Mouse (Mus musculus) right cerebral cortex, adult 18-20 months (tissue): ENCODE measurements around the gene Flt3.
A peak's percentile ranks its signal among the peaks of the same experiment; 100 is the strongest.

Experiments used
- DNase-seq: peaks from one replicate; pipeline ENCODE4 v3.0.0; 2022; ENCODE audit warnings: mixed read lengths

Gene Flt3

DNA sequence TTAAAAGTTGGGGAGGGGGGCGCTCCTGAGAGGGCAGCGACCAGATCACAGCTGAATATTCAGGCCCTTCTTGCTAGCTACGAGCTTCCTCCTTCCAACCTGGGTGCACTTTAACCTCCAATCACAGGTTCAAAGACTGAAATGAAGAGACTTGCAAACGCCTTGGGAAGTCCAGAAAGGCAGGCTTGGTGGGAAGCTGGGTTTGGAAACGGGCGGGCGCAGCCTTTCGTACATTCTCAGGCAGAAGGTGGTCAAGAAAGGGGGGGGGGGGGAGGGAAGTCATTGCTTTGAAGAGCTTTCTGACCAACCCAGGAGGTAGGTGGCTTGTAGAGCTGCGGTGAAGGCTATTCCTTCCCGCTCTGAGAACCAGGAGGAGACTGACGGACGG lies 92.9 kb downstream of the Flt3 start:
- no peak for DNase-seq

DNA sequence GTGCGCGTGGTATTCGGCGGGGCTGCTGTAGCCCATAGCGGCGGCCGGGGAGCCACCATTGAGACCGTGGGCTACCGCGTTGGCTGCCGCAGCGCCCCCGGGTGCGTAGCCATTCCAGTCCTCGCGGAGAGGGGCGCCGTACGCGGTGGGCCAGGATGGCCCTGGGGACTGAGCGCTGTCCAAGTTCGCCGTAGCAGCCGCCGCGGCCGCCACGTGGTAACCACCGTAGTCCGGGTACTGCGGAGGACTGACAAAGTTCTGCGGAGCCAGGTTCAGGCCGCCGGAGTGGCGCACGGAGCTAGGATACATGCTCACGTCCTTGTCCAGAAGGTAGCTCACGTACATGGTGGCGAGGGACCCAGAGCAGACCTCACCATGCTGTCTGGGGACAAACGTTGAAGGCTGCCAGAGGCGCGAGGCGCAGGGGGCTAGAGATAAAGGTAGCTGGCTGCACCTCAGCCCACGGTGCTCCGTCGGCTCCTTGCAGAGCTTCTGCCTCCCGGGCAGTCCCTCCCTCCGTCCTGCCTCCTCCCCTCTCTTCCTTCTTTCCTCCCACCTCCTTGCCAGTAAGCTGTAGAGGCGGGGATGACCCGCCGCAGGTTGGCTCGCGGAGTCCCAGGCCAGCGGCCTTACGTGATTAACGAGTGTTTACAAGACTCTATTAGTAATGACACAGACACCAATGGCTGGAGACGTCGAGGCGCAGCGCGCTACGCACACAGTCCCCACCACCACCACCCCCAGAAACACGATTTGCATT lies 93.5 kb downstream of the Flt3 start, which contains the start of gene Cdx2:
Gene Cdx2, minus strand, starts transcription at position 633 of the 760 bp plus-strand sequence.
- DNase-seq = no peak

DNA sequence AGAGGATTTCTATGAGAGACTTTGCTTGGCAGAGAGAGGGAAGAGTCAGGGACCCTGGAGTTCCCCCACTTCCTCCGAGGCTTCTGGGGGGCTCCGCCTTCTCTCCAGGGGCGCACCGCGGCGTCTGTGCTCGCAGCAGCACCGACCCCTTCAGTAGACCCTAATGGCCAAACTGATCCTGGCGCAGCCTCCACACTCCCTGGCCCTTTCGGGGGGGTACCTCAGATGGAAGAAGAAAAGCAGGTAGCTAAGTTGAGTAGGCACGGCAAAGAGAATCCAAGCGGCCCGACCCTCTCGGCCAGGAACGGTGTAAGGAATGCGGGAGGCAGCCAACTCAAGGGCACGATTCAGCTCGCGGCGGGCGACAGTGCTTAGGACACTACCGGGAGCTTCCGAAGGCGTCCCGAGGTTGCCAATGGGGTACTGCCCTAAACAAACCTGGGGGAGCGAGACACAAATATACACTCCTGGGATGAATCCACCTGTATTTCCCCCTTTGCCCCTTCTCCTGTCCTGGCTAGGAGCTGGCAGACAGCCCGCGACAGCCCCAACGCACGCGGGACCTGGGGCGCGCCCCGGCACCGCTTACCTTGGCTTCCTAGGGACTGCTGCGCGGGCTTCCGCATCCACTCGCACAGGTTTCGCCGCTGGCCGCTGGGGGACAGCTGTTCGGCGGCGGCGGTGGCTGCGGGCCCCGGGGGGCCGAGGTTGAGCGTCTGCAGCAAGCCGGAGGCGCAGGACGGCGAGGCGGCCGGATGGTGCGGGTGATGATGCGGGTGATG lies 94.2 kb downstream of the Flt3 start:
- DNase-seq = no peak

DNA sequence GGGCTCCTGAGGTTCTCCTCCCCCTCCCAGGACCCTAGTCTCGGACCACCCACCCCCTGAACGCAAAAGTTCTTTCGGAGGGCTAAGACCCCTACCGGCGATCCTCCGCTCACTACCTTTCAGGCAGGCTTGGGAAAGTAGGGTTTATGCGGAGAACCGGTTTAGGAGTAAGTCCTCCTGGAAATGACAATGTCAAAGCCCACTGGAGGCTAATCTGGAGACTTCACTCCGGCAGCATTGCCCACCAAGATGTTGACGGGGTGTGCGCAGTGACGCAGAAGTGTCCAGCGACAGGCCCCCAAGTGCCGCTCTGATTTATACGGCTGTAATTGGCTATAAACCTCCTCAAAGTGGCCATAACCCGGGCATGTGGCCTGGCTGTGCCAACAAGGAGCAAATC lies 95.1 kb downstream of the Flt3 start:
- no peak for DNase-seq

DNA sequence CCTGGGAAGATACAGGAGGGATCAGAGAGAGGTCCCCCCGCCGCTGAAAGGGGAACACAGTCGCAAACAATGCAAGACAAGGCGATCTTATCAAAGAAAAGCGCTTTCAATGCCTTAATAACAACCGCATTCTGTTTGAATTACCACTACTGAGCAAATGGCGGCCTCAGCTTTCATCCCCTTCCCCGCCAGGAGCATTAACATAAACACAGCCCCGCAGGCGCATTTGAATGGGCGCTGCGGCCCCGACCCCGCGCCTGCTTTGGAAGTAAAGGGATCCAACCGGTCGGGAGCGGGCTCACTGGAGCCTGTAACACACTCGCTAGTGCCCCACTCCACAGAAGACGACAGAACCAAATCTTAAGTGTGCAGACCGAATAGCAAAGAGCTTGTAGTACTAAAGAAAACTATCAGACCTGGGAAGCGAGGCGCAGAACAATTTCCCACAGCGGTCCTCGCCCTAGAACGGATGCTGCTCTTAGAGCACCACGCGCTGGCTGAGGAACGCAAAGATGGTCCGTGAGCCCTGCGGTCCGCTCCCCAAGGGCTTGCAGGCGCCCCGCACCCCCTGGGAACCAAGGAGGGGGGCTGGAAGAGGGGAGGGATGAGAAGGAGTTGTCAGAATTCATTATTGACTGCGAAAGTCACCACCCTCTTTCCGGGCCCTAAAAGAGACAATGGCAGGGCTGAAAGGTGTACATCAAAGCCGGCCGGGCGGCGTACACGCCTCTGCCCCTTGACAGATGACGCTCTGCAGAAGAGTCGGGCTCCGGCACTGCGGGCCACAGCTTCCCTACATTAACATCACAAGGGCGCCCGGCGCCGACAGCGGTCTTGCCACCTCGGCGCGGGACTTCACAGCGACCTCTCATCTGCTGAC lies 95.8 kb downstream of the Flt3 start:
- DNase-seq = no peak

DNA sequence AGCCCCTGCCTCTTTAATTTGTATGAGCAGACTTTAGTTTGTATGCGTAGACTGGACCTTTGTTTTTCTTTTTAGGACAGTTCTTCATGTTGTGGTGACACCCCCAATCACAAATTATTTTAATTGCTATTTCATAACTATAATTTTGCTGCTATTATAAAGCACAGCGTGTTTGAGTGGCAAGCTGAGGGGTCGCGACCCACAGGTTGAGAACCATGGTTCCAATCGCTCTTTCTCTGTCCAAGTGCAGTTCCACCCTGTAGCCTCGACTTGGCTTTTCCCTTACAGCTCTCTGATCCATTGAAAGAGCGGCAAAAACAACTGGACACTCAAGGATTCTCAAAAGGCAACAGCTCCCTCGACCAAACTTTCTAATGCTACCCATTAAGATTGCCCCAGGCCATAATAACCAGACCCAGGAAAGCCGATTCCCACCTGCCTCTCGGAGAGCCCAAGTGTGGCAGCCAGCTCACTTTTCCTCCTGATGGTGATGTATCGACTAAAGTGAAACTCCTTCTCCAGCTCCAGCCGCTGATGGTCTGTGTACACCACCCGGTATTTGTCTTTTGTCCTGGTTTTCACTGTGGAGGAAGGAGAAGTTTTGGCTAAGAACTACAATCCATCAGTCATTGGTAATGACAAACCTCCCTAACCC lies 97.4 kb downstream of the Flt3 start:
- no peak for DNase-seq

DNA sequence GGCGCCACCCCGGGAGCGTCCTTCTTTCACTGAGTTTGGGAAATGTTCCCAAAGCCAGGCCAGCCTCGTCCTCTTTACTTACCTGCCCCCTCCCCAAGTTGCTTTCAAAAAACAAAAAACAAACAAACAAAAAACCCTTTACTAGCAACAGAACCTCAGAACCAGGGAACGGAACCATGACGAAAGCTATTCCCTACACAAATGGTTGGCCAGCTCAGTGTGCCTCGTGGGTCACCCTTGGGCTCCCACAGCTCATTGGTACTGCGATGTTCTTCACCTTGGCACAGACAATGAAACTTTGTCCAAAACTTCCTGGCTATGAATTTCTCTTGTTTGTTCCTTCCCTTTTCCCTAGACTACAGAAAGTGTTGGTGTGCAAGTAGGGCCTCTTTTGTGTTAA lies 98.1 kb downstream of the Flt3 start:
- no peak for DNase-seq

DNA sequence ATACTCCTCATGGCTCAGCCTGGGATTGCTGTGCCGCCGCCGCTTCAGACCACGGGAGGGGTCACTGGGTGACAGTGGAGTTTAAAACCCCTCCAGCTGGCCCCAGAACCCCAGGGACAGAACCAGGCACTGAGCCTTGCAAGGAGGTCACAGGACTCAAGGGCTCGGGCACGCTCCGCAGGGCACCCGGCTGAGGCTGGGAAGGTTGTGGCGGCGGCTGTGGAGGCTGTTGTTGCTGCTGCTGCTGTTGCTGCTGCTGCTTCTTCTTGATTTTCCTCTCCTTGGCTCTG lies 98.6 kb downstream of the Flt3 start:
- no peak for DNase-seq

DNA sequence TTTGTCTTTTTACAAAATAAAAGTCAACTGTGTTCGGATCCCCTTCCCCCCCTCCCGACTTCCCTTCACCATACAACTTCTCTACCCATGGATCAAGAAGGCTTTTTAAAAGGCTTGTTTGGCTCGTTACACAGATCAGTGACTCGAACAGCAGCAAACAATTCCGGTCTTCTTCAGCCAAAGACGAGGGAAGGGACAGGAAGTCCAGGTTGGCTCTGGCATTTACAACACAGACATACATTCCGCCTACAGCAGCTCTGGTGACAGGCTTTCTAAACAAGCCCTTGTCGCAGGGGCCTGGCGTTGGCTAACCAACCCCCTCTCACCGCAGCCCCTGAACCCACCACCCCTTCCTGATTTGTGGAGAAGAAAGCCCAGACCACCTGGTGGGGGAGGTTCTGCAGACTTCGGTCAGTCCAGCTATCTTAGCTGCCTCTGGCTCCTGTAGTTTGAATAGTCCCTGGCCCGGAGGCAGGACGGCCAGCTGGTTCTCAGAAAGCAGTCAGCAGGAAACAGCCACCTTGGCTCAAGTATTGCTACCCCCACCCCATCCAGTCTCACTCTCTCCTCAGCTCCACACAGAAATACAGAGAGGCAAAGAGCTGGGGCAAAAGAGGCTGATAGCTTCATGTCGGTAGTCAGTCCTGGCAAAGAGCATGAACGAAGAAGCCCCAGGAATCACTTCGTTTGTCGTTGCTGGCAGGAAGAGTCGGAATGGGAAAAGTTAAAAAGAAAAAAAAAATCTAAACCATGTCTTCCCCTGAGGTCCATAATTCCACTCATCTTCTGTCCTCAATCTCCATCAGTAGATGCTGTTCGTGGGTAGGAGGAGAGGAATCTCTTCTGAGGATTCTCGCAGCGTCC lies 99.1 kb downstream of the Flt3 start:
- no peak for DNase-seq

DNA sequence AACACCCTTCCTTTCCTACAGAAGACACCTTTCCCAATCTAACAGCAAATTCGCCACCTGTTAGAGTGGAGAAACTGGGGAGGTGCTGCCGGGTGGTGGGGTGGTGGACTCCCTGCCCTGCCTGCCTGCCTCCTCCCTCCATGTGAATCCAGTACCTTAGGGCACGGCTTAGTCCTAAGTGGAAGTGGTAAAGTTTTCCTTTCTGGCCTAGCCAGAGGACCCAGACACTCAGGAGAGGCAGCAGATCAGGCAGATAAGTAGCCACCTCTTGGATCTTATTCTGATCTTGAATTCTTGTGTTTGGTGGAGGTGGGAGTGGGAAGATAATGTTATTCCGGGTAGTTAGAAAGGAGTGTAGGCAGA lies 100.3 kb downstream of the Flt3 start:
- DNase-seq = no peak

DNA sequence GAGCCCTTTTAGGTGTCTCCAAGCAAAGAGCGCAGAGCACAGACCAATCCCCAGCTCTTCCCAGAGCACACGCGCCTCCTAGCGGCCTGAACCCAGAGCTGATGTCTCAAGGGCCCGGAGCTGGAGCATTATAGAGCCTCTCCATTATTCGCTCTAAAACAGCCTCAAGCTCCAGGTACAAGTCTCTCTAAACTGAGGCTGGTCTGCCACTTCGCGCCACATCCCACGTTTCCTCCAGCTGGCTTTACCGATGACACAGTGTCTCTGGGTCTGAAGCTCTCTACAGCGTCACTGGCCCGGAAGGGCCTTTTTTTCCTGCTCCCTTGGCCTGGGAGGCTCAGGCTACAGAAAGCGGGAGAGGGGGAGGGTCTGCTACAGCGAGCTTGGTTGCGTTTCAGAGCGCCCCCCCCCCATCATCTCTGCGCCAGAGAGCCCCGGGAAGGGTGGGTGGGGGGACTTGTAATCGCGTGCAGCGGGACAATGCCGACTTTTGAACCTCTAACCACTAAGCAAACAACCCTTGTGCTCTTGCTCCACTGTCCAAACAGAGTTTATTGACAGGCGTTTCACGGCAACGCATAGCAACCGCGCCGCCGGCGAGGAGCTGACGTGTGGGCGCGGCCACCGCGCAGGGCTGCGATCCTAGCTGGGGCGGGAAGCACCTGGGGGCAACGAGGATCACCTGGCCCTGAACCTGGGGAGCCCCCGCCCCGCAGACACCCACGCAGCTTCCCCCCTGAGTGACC lies 100.9 kb downstream of the Flt3 start:
- peak; percentile 11 for DNase-seq

DNA sequence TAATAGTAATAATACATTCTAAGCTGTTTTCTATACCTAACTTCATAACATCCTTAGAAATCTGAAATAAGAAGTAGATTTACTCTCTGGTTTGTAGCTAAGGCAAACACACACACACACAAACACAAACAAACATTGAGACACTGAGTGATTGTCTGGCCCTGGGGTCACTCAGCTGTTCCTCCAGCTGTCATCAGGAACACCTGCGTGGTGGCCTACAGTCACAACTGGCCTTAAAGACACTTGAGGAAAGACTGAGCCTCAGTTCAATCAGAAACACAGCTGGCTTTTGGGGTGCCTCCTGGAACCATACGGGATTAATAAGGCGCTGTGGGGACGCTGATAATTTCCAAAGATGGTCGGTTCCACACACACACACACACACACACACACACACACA lies 103.0 kb downstream of the Flt3 start:
- DNase-seq = no peak

DNA sequence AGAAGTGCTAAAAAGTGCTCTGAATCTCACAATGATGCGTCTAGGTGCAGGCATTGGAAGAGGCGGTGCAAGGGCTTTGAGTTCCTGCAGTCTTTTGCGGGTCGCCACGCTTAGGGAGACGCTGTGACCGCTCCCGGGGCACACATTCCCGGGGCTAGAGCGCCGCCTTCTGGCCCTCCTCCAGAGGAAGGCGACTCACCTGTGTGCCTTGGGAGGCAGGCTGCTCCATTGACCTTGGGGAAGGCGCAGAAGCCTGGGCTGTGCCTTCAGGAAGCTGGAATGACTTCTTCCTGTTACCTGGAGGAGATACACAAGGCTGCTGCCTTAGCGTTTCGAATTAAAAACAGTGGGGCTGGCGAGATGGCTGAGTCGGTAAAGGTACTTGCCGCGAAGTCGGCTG lies 106.2 kb downstream of the Flt3 start:
- DNase-seq = no peak

DNA sequence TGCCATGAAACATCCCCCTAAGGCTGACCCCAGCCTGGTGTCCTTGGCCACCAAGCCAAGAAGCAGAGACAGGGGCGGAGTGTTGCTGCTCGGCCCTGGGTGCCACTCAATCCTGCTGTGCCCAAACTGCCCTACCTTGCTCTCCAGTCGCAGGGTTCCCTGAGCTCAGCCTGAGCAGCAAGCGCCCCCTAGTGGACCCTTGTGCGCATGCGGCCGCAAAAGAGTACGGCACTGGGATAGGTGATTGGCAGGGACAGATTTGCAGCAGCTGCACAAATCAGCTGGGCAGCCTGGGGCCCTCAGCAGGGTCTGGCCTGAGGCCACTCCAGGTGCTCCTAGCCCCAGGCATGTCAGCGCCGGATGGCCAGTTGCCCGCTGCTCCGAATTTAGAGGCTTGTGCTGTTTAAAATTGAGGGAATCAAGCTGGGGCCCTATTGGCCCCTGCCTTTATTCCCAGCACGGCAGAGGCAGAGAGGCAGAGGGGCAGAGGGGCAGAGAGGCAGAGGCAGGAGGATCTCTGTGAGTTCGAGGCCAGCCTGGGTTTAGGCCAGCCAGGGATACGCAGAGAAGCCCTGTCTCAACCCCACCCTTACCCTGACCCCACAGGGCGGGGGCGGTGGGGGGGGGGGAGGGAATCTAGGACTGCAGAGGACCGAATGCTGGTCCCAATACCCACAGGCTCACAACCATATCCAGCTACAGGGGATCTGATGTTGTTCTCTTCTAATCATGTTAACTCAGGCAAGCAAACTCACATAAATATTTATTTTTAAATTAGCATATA lies 107.0 kb downstream of the Flt3 start:
- peak; percentile 17 for DNase-seq

DNA sequence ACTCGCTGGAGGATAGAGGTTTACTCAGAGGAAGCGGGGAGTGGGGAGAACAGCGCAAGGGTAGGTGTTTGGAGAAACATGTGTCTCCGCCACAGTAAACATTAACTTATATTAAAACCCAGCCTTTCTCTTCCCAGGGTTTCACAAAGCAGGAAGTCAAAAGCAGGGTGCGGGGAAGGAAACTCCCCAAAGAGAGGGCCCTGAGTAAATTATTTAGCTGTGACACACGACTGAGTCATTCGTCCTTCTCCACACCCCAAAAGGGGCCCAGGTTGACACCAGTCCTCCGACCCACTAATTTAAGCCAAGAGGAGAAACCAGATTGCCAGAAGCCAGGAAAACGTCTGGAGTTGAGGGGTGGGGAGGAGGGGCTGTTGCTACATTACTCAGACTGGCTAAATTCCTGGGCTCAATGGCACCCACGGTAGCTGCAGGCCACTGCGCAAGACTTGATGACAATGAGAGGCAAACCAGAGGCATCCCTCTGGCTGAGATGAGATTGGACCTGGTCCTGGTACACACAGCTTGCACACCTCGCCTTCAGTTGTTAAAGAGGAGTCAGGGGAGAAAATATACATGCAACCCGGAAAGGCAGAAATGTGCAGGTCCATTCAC lies 107.7 kb downstream of the Flt3 start:
- DNase-seq = no peak

DNA sequence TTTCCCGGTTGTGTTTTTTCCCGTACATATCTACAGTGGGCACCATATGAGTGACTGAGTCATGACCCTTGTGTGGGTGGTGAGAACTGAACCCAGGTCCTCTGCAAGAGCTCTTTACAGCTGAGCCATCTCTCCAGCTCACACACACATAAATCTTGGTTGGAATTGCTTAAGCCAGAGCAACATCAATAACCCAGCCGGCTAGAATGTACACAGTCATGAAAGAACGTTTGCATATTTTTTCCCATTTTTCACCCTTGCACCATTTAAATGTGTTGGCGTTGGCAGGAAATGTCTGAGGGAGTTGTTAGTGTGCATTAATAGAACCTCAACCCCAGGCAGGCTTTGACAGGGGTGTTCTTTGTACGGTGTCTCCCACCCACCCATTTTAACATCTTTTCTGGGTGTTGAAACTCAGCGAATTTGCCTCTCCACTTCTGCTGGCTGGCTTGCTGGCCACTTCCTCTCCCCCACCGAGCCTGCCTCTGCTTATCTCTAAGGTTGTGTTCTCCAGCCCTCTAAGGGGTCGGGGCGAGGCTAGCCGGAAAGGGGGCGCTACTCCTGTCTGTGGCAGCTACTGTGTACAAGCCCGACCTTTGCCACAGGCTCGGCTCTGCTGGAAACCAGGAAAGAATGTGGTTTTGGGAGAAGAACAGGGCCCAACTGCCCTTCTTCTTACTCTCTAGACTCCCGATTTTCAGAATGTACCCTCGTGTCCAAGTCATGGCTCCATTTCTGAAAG lies 108.4 kb downstream of the Flt3 start:
- no peak for DNase-seq

DNA sequence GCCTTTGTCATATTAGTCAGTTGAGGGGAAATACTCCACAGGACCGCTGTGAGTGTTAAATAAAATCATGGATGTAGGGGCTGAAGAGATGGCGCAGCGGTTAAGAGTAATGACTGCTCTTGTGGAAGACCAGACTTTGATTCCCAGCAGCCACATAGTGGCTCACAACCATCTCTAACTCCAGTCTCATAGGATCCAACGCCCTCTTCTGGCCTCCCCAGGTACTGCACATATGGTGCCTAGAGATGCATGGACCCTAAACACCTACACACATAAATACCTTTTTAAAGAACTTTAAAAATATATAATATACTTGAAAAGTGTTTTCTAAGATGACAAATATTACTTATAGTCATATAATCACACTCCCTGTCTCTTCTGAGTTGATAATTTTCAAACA lies 115.9 kb downstream of the Flt3 start:
- DNase-seq = no peak
